Mouse (Mus musculus) kidney, adult 2 months (tissue): ENCODE measurements around the gene Lclat1.

ENCODE experiments used
- CTCF ChIP-seq: fragments of 200-500 bp; conservative IDR thresholded peaks from 2 replicates; pipeline ENCODE4 v1.5.1; 2011; ENCODE audit warnings: low read depth, mild to moderate bottlenecking, control low read depth, low read length, moderate library complexity, mixed read lengths; ENCODE audit not compliant: insufficient read depth, insufficient read length
- POLR2A ChIP-seq: fragments of 200-500 bp; IDR thresholded peaks from one replicate; pipeline ENCODE4 v1.6.1; 2011; ENCODE audit warnings: low read depth, low read length, control low read depth

DNA sequence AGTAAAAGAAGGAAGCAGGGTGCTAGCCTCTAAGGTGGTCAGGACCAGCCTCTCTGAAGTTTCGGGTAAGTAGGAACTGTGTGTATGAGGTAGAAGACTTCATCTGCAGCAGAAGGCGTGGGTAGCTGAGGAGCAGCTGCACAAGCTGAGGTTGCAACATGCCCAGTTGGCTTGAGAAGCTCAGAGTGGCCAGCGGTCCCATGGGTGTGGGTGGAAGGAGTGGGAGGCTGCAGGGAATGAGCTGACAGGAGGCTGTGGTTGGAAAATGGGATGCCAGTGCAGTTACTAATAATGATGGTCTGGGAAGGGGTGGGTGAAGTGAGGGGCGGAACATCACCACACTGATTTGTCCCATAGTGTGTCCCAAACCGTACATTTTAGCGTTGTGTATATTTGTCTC lies 86.8 kb downstream of the Lclat1 start:
- no peak for TF ChIP-seq CTCF
- TF ChIP-seq POLR2A: no peak
